Mouse (Mus musculus): ENCODE measurements around the gene Nlgn2. TPM values are rescaled to one million over a fixed set of nuclear protein-coding genes. Genes with fewer than 3 reads are reported as not detected.
"Not testable (repeated sequence)": the region's sequence is repeated elsewhere in the genome, so short reads cannot be mapped to it uniquely, and the experiment has no call there.

The Nlgn2 gene
- total RNA-seq, 2 experiments from 2014 or later = 7.4 to 13.5 TPM

DNA sequence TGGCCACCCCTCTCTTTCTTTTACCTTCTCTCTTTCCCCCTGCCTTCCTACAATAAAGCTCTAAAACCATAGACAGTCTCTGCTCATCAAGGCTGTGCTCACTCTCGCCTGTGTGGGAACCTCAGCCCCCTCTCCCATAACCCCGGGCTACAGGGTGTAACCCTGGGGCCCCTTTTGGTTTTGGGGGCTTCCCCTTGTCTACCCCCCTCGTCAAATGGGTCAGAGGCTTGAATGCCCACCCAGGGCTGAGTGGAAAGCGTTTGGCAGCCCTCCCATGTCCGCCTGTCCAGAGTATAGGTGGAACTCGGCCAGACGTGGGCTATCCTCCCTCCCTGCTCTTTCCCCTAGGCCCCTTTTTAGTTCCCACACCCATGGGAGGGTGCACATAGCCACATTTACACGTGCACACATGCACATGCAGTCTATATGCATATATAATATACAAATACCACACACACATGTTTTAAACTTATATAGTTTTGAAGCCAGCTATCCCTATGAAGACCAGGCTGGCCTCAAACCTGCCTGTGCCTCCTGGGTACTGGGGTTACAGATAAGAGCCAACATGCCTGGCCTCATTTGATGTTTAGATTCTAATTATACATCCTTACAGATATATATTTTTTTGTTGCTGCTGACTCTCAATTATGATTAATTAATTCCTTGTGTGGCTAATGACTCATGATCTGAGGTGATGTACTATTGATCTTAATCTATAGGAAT, 26.7 kb upstream of the Nlgn2 start:
- no peak for ATAC-seq (replicated peaks; ENCODE audit: poor library complexity, severe bottlenecking)

DNA sequence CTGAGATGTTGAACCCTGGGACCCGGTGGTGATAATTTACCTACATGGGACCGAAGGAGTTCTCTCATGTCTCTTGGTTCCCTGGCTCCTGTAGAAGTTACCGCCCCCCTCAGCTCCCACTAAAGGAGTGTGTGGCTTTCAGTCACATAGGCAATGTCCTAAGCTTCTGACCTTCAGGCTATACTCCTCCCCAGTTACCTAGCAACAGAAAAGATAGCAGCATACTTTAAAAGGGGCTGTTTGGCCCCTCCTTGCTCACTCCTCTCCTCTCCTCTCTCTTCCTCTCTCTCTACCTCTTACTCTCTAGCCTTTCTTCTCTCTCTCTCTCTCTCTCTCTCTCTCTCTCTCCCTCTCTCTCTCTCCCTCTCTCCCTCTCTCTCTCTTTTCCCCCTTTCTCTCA, 26.1 kb upstream of the Nlgn2 start:
- not testable (repeated sequence) for ATAC-seq (replicated peaks; ENCODE audit: poor library complexity, severe bottlenecking)

DNA sequence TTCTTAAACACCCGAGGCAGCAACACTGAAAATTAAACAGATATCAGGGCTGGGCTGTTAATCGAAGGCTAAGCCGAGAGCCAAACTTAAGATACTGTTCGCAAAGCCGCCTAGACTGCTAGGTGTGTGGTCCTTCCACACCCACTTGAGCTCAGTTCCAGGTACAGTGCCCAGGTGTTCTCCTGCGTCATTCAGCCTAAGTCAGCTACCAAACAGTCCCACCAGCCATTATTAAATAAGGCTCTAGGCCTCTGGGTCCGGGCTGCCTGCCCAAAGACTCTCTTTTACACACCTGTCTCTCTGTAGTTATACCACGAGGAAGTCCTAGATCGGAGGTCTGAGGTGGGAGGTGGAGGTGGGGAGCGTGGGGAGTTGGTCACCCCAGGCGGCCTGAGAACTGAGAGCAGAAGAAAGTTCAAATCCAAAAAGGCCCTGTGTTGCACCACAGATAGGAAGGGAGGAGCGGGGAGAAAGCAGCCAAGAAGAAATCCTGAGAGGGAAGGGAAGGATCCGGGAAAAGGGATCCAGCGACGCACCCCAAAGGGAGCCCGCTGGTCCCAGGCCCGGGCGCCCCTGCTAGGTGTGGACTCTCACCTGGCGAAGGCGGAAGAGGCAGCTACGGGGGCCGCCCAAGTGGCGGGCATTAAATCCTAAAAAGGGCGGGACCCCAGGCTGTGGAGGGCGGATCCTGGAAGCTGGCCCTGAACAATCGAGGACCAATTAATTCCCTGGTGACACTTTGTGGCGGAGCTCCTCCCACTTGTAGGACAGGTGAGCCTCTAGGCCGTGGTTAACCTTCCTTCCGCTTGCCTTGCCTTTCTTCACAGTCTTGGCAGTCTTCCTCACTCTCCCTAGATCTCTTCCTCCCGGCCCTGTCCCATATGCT, 20.8 kb upstream of the Nlgn2 start, which contains the start of gene Tnk1:
TSS of gene Tnk1 (minus strand) at position 618 of the 886 bp plus-strand sequence.
- ATAC-seq (replicated peaks; ENCODE audit: poor library complexity, severe bottlenecking) = no peak

DNA sequence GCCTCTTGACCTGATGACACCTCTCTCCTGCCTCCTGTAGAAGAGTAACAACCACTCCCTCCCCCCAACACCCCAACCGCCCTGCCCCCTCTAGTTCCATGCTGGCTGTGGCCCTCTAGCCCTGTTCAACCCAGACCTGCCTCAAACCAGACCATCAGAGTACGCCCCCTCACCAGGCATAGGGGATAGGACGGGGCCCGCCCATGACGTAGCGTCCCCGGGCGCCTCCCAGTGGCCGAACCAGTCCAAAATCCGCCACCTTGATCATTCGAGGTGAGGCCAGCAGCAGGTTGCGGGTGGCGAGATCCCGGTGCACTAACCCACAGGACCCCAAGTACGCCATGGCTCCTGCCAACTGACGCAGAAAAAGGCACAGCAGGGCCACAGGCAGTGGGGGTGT, 17.8 kb upstream of the Nlgn2 start:
- peak; percentile 70 for ATAC-seq (replicated peaks; ENCODE audit: poor library complexity, severe bottlenecking)

DNA sequence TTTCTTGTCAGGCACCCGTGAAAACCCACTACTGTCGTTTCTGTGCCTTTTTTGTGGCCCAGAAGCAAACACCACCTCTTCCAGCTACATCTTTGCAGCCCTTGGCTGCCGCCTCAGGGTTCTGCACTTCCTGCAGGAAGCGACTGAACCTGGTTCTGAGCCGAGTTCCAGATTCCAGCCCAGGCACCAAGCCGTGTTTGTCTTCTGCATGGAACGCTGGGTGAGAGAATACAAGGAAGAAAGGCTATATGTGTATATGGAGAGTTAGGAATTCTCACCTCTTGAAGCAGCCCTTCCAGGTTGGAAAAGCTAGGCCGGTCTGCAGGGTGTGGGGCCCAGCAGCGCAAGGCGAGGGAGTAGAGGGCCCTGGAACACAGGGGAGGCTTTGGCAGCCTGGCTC, 17.1 kb upstream of the Nlgn2 start:
- no peak for ATAC-seq (replicated peaks; ENCODE audit: poor library complexity, severe bottlenecking)

DNA sequence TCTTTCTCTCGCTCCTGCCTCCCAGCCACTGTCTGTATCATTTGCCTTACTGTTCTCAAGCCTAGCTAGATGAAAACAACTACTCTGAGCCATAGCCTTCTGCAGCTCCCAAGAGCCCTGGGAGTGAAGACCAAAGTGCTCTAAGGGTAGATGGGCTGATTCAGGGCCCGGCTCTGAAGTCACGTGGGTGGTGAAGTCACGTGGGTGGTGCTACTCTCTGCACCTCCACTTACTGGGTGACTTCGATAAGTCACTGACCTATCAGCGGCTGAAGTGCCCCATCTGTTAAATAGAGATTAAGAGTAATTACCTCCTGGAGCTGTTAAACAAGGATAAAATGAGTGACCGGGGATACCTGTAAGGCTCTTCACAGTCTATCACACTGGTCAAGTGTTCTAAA, 16.4 kb upstream of the Nlgn2 start:
- no peak for ATAC-seq (replicated peaks; ENCODE audit: poor library complexity, severe bottlenecking)

DNA sequence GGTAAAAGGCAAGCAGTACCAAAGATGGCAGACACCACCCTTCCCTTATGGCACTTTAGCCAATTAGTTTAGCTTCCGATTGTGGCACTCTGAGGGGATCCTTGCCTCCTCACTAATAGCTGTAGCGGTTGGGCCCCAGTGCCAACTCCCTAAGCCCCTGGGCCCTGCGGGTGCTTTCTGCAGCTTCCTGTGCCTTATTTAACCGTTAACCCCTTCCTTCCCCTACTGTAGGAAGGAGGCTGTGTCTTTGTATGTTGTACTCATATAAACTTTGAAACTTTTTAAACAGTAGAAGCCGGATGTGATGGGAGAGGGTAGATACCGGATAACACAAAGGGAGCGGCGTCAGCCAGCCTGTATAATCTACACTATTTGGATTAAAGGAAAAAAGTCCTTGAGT, 13.2 kb upstream of the Nlgn2 start:
- ATAC-seq (replicated peaks; ENCODE audit: poor library complexity, severe bottlenecking) = no peak

DNA sequence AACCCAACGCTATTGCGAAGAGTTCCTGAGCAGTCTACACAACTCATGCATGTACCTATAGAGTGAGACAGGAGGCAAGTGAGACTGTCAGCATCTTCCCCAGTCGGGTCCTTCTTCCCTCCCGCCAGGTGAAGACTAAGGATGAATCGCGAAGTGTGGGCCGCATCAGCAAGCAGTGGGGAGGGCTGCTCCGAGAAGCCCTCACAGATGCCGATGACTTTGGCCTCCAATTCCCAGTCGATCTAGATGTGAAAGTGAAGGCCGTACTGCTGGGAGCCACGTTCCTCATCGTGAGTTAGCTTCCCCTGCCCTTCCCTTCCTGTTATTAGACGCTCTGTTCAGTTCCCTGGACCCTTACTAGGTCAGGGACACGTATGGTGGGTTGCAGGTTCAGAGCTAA, 12.3 kb upstream of the Nlgn2 start:
- no peak for ATAC-seq (replicated peaks; ENCODE audit: poor library complexity, severe bottlenecking)

DNA sequence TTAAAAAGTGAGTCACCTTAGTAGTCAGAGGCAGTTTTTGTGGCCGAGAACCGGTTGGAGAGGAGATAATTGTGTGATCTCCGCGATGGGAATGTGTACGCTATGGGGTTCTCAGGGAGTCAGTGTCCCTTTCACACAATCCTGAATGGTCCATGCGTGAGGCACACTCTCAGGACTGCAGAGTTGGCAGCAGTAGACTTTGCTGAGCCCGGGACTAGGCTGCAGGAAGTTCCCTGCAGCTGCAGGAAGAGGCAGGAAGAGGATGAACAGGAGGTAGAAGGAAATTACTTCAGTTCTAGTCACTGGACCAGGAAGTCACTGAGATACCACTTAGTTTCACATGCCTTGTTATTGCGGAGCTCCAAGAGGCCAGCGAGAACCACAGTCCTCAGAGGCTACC, 11.5 kb upstream of the Nlgn2 start:
- ATAC-seq (replicated peaks; ENCODE audit: poor library complexity, severe bottlenecking) = peak; percentile 34

DNA sequence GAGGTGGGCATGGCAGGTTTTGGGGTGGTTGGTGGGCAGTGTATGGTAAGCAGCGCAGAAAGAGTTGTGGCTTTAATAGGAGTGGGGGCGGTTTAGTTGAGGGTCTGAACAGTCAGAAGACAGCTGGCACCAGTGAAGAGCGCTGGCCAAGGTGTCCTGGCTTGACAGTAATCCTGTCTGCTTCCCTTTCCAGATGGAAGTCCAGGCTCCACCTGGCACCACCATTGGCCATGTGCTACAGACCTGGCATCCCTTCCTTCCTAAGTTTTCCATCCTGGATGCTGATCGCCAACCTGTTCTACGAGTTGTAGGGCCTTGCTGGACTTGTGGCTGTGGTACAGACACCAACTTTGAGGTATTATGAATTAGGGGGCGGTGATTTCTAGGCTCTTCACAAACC, 10.4 kb upstream of the Nlgn2 start:
- no peak for ATAC-seq (replicated peaks; ENCODE audit: poor library complexity, severe bottlenecking)

DNA sequence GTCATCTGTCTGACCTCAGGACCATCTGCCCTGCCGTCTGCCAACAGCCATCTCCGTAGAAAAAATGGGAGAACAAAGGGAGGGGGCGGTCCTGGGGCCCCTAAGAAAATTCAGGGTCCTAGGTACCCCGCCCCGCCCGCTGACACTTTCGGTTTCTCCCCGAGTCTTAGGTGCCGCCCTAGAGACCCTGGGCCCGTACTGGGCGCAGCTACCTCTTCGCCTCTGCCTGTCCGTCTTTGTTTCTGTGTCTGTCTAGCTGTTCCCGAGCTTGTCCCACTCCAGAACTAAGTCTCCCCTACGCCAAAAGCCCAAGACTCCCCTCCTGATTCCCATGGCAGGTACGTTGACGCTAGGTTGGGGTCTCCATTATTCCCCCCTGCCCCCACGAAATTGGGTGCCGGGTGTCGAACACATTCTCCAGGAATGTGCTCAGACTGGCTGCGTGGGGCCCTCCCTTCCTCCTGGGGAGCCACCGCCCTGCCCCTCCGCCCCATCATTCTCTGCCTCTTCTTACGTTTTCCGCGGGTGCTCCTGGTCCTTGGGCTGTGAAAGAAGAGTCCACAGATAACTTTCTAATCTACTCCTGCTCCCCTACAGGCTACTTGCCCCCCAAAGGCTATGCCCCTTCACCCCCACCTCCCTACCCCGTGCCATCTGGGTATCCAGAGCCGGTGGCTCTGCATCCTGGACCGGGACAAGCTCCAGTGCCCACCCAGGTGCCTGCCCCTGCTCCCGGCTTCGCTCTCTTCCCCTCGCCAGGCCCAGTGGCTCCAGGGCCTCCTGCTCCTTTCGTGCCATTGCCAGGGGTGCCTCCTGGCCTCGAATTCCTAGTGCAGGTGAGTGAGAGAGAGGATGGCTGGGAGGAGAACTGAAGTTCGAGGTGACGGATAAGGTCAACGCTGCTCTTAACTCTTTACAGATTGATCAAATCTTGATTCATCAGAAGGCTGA, 9.4 kb upstream of the Nlgn2 start:
- peak; percentile 31 for ATAC-seq (replicated peaks; ENCODE audit: poor library complexity, severe bottlenecking)

DNA sequence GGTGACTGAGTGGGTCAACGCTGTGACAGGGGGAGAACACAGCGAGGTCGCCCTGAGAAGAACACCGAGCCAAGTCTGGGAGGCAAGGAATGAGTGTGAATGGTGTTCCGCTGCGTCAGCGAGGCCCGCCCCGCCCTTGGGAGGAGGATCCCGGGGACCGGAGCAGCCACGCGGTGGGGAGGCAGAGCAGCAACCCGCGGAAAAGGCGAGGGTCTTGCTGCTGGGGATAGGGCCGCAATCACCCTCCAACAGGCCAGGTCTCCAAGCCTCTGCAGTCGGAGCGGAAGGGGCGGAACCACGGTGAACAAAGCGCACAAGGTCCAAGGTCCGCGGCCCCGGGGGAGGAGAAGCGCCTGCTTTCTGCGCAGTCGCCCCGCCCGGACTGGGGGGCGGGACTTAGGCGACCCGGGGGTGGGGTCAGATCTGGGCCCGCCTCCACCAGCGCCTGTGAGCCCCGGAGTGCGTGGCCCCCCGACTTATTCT, 8.7 kb upstream of the Nlgn2 start, which contains the start of gene Plscr3:
TSS of gene Plscr3 (plus strand) at position 179 of the 483 bp plus-strand sequence.
- peak; percentile 79 for ATAC-seq (replicated peaks; ENCODE audit: poor library complexity, severe bottlenecking)

DNA sequence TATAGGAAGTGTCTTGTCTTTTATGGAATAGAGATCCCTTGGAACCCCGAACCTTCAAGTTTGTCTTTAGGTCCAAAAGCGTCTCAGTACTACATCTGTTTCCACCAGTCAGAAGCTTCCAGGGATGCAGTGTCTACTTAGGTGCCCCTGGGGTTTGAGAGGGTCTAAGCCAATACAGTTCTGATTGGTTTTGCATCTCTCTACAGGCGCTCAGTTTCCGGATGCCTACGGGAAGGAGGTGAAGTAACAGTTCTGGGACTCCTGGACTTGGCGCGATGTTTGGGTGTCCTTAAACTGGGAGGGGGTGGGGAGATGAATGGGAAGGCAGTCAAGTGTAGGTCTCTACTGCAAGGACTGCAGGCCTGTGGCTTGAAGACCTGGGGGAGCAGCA, 1.1 kb upstream of the Nlgn2 start:
- ATAC-seq (replicated peaks; ENCODE audit: poor library complexity, severe bottlenecking) = 0 out of 2 replicates have a peak, but pooled peaks have one; percentile 6

DNA sequence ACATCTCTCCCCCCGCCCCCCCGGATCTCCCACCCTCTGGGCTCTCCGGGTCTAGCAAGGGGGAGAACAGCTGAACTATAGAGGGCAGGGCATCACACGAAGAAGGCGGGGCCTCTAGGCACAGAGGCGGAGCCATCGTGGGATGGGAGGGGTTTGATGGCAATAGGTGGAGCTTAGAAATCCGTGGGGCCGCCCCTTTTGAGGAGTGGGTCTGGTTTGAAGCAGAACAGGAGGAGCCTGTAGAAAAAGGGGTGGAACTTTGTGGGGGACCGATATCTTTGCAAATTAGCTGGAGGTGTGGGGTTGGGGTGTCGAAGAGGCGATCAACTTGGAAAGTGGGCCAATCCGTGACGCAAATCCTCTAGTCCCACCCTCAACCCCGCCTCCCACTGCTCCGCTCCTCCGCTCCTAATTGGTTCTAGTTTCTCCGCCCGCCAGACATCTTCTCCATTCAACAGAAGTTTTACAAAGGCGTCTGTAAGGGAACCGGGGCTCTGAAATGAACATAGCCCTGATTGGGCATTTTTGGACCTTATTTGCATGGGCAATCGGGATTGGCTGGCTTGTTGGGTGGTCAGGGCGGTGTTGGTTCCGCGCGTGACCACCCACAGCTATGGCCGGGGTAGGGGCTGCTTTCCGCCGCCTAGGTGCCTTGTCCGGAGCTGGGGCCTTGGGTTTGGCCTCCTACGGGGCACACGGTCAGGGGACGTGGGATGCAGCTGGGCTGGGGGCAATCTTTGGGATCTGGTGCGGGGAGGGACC, 549 bp upstream of the Nlgn2 start, which contains the start of gene Tmem256:
TSS of gene Tmem256 (plus strand) at position 563 of the 762 bp plus-strand sequence.
- peak; percentile 77 for ATAC-seq (replicated peaks; ENCODE audit: poor library complexity, severe bottlenecking)

DNA sequence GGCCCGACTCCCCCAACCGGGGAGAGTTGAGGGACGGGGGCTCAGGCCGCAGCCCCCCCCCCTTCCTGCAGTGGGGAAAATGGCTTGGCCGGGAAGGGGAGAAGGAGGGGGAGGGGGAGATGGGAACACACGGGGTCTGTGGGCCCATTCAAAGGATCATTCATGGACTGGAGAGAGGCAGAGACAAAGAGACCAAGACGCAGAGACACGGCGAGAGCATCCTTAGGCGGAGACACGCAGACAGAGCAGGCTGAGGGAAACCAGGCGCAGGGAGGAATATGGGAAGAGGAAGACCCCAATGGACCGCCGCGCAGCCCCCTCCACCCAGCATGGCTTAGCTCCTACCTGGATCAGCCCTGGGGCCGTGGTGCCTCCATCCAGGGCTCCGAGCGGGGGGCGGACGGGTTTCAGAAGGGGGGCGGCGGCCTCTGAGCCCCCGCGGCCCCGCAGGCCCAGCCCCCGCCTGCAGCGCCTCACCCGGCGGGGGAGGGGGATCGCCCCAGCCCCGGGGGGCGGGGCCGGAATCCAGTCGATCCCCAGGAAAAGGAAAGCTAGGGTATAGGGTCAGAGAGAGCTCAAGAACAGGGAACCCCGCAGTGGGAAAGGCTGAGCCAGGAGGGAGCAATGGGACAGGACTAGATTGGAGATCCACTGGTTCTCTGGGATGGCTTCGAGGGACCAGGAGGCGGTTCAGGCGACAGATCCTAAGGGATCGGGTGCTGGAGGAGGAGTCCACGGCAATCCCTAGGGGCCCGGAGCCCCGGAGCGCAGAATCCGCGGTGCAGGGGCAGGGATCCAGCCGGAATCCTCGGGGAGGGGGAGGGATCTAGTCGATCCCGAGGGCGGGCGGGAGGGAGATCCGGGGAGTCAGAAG, 644 bp downstream of the Nlgn2 start:
- no peak for ATAC-seq (replicated peaks; ENCODE audit: poor library complexity, severe bottlenecking)

DNA sequence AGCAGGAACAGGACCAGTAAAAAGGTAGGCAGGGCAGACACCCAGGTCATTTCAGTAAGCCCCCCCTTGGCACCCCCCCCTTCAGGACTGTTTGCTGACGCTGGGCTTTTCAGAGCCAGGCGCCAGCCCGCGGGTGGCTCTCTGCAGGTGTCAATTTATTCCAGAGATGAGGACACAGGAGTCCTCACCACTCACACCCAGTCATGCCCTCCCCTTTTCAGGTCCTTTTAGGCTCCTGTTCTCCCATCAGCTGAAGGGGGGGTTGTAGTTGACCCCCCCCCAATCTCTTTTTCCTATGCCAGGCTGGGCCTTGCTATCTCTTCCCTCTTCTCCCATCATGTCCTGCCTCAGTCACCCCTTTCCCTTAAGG, 1.6 kb downstream of the Nlgn2 start:
- ATAC-seq (replicated peaks; ENCODE audit: poor library complexity, severe bottlenecking) = no peak

DNA sequence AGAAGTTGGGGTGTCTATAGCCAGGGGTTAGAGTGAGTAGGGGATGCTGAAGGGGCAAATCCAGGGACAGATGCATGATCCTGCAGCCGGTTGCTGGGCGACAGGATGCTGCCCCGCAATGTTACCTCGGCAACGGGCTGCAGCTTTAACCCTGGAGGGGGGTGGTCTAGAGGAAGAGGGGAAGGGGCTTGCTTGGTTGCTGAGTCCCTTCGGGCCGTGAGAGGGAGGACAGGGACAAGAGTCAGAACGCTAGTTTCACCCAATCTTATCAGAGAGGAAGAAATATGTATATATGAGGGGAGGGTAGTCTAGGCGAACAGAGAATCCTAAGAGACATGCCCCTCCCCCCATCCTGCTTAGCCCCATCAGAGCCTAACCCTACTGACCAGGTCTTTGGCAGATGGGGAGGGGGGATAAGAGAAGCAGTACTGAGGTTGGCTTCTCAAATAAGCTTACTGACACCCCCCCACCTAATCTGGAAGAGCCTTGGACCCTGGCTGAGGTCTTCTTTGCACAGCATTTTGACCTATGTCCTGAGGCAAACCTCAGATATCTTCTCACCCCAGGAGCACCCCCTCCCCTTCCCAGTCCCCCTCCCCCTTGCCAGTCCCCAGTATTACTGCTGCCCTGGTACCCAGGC, 2.1 kb downstream of the Nlgn2 start:
- ATAC-seq (replicated peaks; ENCODE audit: poor library complexity, severe bottlenecking) = no peak

DNA sequence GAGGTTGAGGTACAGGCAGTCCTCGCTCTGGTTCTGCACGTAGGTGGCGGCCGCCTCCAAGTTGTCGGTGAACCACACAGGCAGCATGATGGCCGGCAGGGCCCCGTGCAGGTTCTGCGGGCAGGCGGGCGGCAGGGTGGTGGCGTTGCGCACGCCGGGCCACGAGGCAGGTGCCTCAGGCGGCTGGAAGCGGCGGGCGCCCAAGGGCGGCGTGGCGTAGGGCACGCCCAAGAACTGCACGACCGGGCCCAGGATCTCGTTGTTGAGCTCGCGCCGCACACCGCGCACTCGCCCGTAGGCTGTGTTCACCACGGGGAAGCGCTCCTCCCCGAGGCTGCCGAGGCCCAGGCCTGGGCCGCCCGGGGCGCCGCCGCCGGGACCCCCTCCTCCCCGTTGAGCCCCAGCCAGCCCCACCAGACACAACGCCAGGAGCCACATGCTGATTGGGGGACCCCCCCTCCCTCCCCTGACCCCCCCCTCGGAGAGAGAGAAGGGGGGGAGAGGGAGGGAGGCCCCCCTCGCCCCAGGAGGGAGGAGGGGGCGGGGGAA, 3.5 kb downstream of the Nlgn2 start:
- peak; percentile 33 for ATAC-seq (replicated peaks; ENCODE audit: poor library complexity, severe bottlenecking)

All from granulocyte monocyte progenitor cell, adult 5-6 weeks (primary cell).